Mouse (Mus musculus): ENCODE results near the gene Tnrc18.

The Tnrc18 gene

GRCm38 (mm10) chr5:142709436-142709835, 108.0 kb downstream of the Tnrc18 start:
- in situ Hi-C loops (cut with MboI; ENCODE audit: low pct_unique_long_range_greater_than_20kb in 1 of 2, low sequenced_read_pairs in 2 of 2, unreplicated experiment in 1 of 2), result no loop called here

DNA sequence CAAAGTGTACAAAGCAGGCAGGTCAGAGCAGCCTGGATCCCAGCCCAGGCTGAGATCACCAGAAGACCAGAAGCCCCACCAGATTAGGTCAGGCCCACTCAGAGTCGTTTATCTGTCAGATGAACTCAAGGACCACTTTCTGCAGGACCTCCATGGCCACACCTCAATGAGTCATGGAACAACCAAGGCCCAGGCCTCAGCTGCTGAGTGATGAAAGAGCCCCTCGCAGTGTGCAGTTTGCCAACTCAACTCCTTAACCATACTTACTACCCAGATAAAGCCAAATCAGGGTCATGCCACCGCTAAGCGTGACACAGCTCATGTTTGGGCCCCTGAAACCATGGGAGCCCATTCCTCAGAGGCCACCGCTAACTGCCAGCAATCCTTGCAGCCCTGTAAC, 109.8 kb downstream of the Tnrc18 start:
- in situ Hi-C loops (cut with MboI; ENCODE audit: low pct_unique_long_range_greater_than_20kb in 1 of 2, low sequenced_read_pairs in 2 of 2, unreplicated experiment in 1 of 2), result no loop called here

DNA sequence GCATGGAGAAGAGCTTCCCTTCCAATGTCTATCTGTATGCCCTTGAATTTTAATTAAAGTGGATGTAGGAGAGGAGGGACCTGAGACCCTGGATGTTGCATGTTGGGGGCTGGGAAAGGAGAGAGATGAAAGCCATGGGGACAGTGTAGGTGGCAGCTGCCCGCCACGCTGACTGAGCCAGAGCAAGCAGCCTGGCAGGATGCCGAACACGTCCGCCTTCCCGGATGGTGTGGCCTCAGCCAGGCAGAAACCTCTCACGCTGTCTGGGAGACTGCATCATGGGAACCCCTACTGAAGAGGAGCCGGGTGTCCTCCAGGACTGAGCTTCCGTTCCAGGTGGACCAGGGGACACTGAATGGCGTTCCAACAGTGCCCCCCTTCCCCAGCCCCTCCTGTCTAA, 113.9 kb downstream of the Tnrc18 start:
- in situ Hi-C loops (cut with MboI; ENCODE audit: low pct_unique_long_range_greater_than_20kb in 1 of 2, low sequenced_read_pairs in 2 of 2, unreplicated experiment in 1 of 2), result no loop called here

- in situ Hi-C loops (cut with MboI; ENCODE audit: low pct_unique_long_range_greater_than_20kb in 1 of 2, low sequenced_read_pairs in 2 of 2, unreplicated experiment in 1 of 2), result no loop called here
Observed at GRCm38 (mm10) chr5:142702511-142703138, 114.8 kb downstream of the Tnrc18 start.

DNA sequence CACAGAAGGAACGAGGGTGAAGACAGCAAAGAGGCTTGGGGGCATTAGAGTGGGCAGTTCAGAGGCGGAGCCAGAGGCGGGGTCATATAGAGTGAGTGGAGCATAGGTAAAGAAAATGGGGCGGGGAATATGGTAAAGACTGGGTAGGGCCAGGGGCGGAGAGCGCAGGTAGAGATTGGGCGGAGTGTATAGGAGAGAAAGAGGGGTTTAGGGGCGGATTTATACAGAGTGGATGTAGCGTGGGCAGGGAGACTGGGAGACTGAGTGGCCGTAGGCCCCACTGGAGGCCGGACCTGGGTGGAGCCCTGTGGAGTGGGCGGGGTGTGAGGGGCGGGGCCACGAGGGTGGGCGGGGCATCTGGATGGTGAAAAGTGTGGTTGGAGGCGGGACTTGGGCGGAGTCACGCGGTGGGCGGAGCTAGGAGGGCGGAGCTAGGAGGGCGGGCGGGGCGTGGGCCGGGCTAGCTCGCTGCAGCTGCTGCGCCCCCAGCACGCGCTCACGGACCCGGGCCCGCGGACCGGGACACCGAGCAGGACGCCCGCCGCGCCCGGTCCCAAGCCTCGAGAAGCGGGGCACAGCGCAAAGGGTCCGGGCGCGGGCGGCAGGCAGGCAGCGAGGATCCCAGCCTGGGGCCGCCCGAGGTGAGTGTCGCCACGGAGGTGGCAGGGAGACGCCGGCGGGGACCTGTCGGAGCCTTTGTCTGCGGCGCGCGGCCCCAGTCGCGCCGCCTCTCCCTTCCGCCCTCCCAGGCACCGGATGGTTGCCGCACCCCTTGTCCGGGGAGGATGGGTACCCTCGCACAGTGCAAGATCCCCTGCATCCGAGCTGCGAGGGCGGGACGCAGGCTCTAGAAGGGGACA, 115.6 kb downstream of the Tnrc18 start:
- in situ Hi-C loops (cut with MboI; ENCODE audit: low pct_unique_long_range_greater_than_20kb in 1 of 2, low sequenced_read_pairs in 2 of 2, unreplicated experiment in 1 of 2), result no loop called here

DNA sequence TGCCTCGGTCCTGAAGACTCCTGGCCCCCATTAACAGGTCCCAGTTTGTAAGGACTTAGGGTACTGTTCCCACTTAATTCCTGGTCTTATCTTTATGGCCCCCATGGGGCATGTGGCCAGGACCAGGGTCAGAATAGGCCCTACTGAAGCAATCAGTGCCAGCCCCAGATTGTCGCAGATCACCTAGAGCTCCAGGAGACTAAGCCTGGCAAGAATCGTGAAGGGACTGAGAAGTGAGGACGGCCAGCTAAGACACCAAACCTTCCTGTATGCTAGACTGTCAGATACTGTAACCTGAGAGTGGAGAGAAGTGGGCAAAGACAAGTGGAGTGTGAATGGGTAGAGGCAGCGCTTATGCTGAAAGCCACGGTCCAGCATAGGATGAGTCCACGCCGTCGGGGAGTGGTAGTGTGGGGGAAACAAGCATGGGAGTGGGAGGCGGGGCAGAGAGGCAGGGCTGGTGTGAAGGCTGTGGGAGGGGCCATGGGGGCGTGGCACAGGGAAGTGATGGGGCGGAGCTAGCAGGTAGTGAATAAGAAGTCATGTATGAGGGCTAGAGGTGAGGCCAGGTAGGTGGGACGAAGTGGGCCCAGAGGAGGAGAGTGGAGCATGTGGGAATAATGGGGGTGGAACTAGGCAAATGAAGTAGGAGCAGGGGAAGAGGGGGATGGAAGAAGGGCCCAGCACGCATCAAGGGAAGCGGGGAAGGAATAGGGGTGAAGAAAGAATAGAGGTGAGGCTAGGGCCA, 116.4 kb downstream of the Tnrc18 start:
- in situ Hi-C loops (cut with MboI; ENCODE audit: low pct_unique_long_range_greater_than_20kb in 1 of 2, low sequenced_read_pairs in 2 of 2, unreplicated experiment in 1 of 2), result no loop called here

- in situ Hi-C loops (cut with MboI; ENCODE audit: low pct_unique_long_range_greater_than_20kb in 1 of 2, low sequenced_read_pairs in 2 of 2, unreplicated experiment in 1 of 2), result no loop called here
Observed at GRCm38 (mm10) chr5:142697742-142698141, 119.7 kb downstream of the Tnrc18 start.

DNA sequence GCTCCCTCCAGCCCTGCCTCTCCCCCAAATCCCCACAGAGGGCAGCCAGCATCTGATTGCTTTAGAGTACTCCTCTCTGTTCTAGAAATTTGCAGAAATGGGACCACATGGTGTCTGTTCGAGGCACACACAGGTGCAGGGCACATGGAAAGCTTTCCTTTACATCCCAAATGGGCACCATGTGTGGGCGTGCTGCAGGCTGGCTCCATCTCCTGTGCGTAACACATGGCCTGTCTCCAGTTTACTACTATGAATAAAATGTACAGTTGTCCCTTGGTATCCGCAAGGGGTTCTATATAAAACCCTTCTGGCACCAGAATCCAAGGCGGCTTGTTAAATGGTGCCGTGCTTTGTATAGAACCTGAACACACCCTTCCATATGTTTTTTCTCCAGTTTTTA, 120.6 kb downstream of the Tnrc18 start:
- in situ Hi-C loops (cut with MboI; ENCODE audit: low pct_unique_long_range_greater_than_20kb in 1 of 2, low sequenced_read_pairs in 2 of 2, unreplicated experiment in 1 of 2), result no loop called here

GRCm38 (mm10) chr5:142696258-142696657, 121.2 kb downstream of the Tnrc18 start:
- in situ Hi-C loops (cut with MboI; ENCODE audit: low pct_unique_long_range_greater_than_20kb in 1 of 2, low sequenced_read_pairs in 2 of 2, unreplicated experiment in 1 of 2), result no loop called here

DNA sequence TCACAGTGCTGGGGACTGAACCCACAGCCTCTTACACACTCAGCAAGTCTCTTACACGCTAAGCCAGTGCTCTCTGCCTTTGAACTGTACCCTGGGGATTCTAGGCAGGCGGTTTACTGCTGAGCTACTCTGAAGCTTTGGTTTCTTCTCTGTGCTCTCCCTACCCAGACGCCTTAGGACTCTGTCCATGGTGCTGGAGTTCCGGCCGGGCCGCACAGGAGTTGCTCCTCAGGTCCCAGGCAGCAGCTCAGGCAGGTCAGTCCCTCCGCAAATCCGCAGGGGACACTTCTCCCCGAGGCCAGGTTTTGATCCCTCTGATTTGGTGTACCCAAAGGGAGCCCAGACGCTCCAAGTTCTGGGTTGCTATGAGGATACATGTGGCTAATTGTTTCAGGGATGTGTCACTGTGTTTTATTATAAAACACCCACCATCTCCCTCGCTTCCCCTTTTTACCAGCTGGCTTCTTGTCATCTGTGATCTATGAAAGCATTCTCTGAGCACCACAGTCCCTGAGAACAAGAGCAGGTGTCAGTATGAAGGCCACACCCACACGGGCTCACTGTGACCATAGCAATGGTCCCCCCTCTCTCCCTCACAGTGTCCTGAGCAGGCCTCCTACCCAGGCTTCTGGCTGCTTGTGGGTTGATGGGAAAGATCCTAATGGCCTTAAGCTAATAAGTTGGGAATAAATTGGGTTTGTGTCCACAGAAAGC, 122.7 kb downstream of the Tnrc18 start:
- in situ Hi-C loops (cut with MboI; ENCODE audit: low pct_unique_long_range_greater_than_20kb in 1 of 2, low sequenced_read_pairs in 2 of 2, unreplicated experiment in 1 of 2), result no loop called here

DNA sequence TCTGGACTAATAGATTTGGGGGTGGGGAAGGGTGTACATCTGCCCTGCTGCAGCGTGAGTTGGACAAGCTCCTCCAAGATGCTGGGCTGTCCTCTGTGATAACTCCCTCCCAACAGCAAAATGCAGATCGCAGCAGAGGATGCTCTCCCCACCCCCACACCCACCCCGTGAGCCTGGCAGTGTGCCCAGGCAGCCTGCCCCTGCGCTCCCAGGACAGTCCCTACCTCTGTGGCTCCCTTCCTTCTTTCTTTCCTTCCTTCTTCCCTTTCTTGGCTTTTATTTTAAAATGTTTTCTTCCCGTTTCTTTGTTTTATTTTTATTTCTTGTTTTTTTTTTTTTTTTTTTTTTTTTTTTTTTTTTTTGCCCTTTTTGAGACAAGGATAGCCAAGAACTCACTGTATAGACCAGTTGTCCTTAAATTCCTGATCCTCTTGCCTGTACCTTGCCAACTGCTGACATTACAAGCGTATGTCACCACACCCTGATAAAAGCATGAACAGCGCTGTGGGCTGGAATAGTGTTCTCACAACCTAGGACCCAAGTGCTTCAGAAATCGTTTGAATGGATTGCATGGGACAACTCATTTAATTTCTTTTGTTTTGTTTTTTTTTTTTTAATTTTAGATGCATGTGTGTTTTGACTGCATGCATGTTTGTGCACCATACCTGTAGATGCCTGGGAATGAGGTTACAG, 123.6 kb downstream of the Tnrc18 start:
- in situ Hi-C loops (cut with MboI; ENCODE audit: low pct_unique_long_range_greater_than_20kb in 1 of 2, low sequenced_read_pairs in 2 of 2, unreplicated experiment in 1 of 2), result no loop called here

DNA sequence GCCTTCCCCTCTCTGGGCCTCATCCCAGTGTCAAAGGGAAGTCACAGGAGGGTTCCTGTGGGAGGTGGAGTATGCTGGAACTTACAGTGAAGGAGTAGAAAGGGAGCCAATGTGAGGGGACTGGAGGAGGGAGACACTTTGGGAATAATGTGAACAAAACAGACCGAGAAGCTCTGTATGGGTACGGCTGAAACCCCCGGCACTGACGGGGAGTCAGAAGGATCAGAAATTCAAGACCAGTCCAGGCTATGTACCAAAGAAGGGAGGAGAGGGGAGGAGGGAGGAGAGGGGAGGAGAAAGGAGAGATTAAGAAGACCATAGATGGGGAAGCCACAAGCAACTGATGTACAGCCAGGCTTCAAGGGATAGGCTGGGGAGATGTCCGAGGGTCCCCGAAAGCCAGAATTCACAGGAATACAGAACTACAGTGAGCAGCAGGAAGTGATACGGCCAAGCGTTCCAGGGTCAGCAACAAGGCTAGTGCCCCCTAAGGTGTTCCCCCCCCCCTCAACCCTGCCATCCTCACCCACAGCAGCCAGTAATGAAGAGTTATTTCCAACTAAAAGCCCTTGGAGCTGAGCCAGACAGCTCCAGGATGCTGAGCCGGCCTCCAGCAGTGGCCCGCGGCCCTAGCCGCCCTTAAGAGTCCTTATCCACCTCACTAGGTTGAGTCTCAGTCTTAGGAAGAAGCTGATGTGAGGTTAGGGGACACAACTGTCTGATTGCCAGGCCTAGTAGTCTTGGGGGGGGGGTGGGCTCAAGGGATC, 124.3 kb downstream of the Tnrc18 start:
- in situ Hi-C loops (cut with MboI; ENCODE audit: low pct_unique_long_range_greater_than_20kb in 1 of 2, low sequenced_read_pairs in 2 of 2, unreplicated experiment in 1 of 2), result no loop called here

- in situ Hi-C loops (cut with MboI; ENCODE audit: low pct_unique_long_range_greater_than_20kb in 1 of 2, low sequenced_read_pairs in 2 of 2, unreplicated experiment in 1 of 2), result no loop called here
Observed at GRCm38 (mm10) chr5:142692248-142692647, 125.2 kb downstream of the Tnrc18 start, which contains the start of gene Slc29a4. Gene Slc29a4 (plus strand): TSS chr5:142692512.

DNA sequence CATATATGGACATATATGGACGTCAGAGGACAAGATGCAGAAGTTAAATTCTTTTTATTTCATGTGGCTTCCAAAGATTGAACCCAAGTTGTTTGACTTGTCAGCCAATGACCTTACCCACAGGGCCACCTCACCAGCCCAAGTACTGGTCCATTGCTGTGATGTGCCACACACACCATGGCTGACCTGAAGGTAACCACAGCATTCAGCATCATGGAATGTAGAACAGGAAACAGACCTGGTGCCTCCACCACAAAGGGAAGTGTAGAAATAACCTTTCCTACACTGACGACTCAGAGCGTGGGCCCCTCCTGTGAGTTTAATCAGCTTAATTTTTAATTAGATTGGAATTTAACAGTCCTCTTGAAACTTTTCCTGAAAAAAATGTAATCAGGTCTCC, 127.1 kb downstream of the Tnrc18 start:
- in situ Hi-C loops (cut with MboI; ENCODE audit: low pct_unique_long_range_greater_than_20kb in 1 of 2, low sequenced_read_pairs in 2 of 2, unreplicated experiment in 1 of 2), result no loop called here

DNA sequence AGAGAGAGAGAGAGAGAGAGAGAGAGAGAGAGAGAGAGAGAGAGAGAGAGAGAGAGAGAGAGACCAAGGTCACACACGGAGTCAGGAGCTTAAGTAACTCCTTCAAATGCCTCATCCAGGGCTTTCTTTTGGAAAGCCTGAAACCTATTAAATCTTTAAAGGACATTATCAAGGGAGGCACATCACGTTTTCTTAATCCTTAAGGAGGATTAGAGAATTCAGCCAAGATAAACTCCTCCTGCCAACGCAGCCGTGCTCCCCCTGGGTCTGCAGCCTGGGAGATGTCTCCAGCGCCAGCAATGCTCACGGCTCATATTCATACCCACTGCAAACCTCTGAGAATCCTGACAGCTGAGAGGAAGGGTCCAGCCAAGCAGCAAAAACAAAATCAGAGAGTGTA, 128.6 kb downstream of the Tnrc18 start:
- in situ Hi-C loops (cut with MboI; ENCODE audit: low pct_unique_long_range_greater_than_20kb in 1 of 2, low sequenced_read_pairs in 2 of 2, unreplicated experiment in 1 of 2), result no loop called here

DNA sequence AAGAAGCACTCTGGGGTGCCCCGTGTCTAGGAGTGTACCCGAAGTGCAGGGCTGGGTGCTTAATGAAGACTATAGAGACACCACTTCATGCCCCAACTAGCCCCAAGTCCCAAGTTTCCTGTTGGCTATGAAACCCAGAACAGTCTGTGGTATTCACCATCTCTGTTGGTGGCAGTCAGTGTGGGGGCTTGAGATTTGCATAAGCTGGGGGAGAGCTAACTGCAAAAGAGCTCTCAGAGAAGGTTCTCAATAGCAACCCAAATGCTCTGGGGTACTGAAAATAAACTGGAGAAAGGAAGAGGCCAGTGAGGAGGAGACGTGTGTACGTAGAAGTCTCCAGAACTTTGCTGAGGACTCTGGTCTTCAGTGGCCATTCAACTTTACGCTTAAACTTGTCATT, 134.9 kb downstream of the Tnrc18 start:
- in situ Hi-C loops (cut with MboI; ENCODE audit: low pct_unique_long_range_greater_than_20kb in 1 of 2, low sequenced_read_pairs in 2 of 2, unreplicated experiment in 1 of 2), result no loop called here

DNA sequence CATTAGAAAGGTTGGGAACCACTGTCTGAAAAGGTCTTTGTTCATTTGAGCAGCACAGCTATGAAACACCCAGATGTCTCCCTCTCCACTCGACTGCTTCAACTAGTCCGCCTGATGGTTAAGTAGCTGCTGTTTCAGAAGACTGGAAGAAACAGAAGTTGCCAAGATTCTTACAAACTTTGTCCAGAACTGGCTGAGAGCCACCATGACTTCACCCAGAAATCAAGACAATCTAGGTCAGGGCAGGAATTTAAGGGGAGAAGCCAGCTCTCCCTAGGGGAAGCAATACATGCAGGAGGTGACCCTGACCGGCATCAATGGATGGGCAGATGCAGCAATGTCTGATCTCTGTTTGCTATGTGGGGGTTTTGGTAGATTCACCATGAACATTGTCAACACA, 135.6 kb downstream of the Tnrc18 start:
- in situ Hi-C loops (cut with MboI; ENCODE audit: low pct_unique_long_range_greater_than_20kb in 1 of 2, low sequenced_read_pairs in 2 of 2, unreplicated experiment in 1 of 2), result no loop called here

GRCm38 (mm10) chr5:142679065-142679464, 138.4 kb downstream of the Tnrc18 start:
- in situ Hi-C loops (cut with MboI; ENCODE audit: low pct_unique_long_range_greater_than_20kb in 1 of 2, low sequenced_read_pairs in 2 of 2, unreplicated experiment in 1 of 2), result no loop called here

Measured in mouse embryonic stem cell (cell line).